Mouse (Mus musculus): ENCODE data around the gene Slc39a12. TPM values are rescaled to one million over a fixed set of nuclear protein-coding genes. Genes with fewer than 3 reads are reported as not detected.

Gene Slc39a12
- polyA plus RNA-seq, 1 experiment, result not detected

GRCm38 (mm10) chr2:14518237-14518636 lies 130.1 kb downstream of the Slc39a12 start:
- Histone ChIP-seq H3K4me1 (ENCODE audit: control insufficient read depth, insufficient read depth, insufficient read length, low read length) (no peaks in the 10 kb centered on the region), H3K36me3 (ENCODE audit: control insufficient read depth, insufficient read depth, low read length) (no peaks in the 10 kb centered on the region), H3K27me3 (ENCODE audit: control insufficient read depth, insufficient read depth, low read length) (no peaks in the 10 kb centered on the region), H3K27ac (ENCODE audit: insufficient read depth, low read depth, low read length) (no peak overlapping the region), H3K4me3 (ENCODE audit: low read depth, low read length) (no peak overlapping the region)
- WGBS, result 69% methylated on average over 5 of the region's 5 CpGs
- TF ChIP-seq CTCF (IDR thresholded peaks at IDR 0.05; ENCODE audit: extremely low read depth, insufficient read length, insufficient replicate concordance, low read depth, low read length) (no peak), POLR2A (IDR thresholded peaks at IDR 0.05; ENCODE audit: low read depth, low read length) (no peak)

- Histone ChIP-seq H3K4me3 (ENCODE audit: low read depth, low read length) (no peak overlapping the region), H3K36me3 (ENCODE audit: control insufficient read depth, insufficient read depth, low read length) (no peaks in the 10 kb centered on the region), H3K27ac (ENCODE audit: insufficient read depth, low read depth, low read length) (no peak overlapping the region), H3K27me3 (ENCODE audit: control insufficient read depth, insufficient read depth, low read length) (no peaks in the 10 kb centered on the region), H3K4me1 (ENCODE audit: control insufficient read depth, insufficient read depth, insufficient read length, low read length) (no peaks in the 10 kb centered on the region)
- TF ChIP-seq CTCF (IDR thresholded peaks at IDR 0.05; ENCODE audit: extremely low read depth, insufficient read length, insufficient replicate concordance, low read depth, low read length), result no peak
- TF ChIP-seq POLR2A (IDR thresholded peaks at IDR 0.05; ENCODE audit: low read depth, low read length), result no peak
- 76% methylated on average over 3 of the region's 3 CpGs for WGBS
These were observed 146.4 kb downstream of the Slc39a12 start for GRCm38 (mm10) chr2:14534325-14535077.

DNA sequence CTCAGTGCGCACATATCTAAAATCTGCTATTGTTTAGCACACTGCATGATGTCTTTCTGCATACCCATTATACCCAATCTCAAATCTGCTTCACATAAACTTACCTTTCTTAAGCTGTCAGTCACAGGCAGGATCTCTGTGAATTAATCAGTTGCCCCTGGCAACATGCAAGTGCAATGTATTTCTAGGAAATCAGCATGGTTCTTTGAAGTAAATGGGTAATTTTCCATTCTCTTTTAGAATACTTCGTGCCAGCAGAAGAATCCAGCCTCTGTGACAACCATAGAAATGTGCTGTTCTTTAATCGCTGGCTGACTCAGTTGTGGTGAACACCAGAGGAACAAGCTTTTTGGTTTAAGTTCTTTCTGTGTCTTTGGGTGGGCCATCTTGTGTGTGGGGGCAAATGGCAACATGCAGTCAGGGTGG lies 147.1 kb downstream of the Slc39a12 start:
- WGBS, result 76% methylated on average over 3 of the region's 3 CpGs
- Histone ChIP-seq H3K27me3 (ENCODE audit: control insufficient read depth, insufficient read depth, low read length) (no peaks in the 10 kb centered on the region), H3K36me3 (ENCODE audit: control insufficient read depth, insufficient read depth, low read length) (no peaks in the 10 kb centered on the region), H3K27ac (ENCODE audit: insufficient read depth, low read depth, low read length) (no peak overlapping the region), H3K4me3 (ENCODE audit: low read depth, low read length) (no peak overlapping the region), H3K4me1 (ENCODE audit: control insufficient read depth, insufficient read depth, insufficient read length, low read length) (no peaks in the 10 kb centered on the region)
- TF ChIP-seq POLR2A (IDR thresholded peaks at IDR 0.05; ENCODE audit: low read depth, low read length) (no peak), CTCF (IDR thresholded peaks at IDR 0.05; ENCODE audit: extremely low read depth, insufficient read length, insufficient replicate concordance, low read depth, low read length) (no peak)

DNA sequence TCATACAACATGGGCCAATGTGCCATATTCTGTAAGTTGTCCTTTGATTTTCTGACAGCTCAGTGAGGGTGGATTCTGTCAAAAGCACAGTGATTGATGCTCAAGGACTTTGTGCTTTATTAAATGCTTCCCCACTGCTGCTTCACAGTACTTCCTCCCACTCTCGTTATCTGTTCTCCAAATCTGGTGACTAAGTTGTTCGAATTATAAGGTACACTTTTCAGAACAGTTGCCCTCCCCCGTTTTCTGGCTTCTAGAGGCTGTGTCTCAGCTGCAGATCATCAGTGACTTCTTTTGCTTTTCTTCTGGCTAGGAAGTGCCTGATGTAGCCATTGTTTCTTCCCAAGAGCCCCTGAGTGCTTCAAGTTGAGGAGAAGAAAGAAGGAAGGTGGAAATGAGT lies 149.7 kb downstream of the Slc39a12 start:
- Histone ChIP-seq H3K27me3 (ENCODE audit: control insufficient read depth, insufficient read depth, low read length) (no peaks in the 10 kb centered on the region), H3K27ac (ENCODE audit: insufficient read depth, low read depth, low read length) (no peak overlapping the region), H3K4me3 (ENCODE audit: low read depth, low read length) (no peak overlapping the region), H3K4me1 (ENCODE audit: control insufficient read depth, insufficient read depth, insufficient read length, low read length) (no peaks in the 10 kb centered on the region), H3K36me3 (ENCODE audit: control insufficient read depth, insufficient read depth, low read length) (no peaks in the 10 kb centered on the region)
- TF ChIP-seq POLR2A (IDR thresholded peaks at IDR 0.05; ENCODE audit: low read depth, low read length) (no peak), CTCF (IDR thresholded peaks at IDR 0.05; ENCODE audit: extremely low read depth, insufficient read length, insufficient replicate concordance, low read depth, low read length) (no peak)
- WGBS, result 61% methylated on average over 3 of the region's 3 CpGs

DNA sequence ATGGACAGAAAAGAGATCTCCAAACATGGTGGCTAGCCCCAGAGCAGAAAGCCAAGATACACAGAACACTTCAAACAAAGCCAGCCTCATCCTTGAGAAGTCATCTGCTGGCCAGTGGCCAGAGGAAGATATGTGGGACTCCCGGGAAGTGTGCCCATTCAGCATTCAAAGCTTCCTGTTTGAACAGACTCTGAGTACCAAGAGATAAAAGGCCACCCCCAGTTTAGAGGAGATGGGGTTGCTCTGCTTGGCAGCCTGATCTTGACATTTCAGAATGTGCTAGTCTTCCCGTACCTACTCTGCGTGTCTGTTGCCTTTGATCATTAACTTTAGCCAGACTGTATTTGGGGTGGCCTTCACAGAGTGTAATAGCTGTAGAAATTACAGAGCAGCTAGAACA lies 155.2 kb downstream of the Slc39a12 start:
- Histone ChIP-seq H3K27ac (ENCODE audit: insufficient read depth, low read depth, low read length) (no peak overlapping the region), H3K36me3 (ENCODE audit: control insufficient read depth, insufficient read depth, low read length) (no peaks in the 10 kb centered on the region), H3K4me1 (ENCODE audit: control insufficient read depth, insufficient read depth, insufficient read length, low read length) (no peaks in the 10 kb centered on the region), H3K27me3 (ENCODE audit: control insufficient read depth, insufficient read depth, low read length) (no peaks in the 10 kb centered on the region), H3K4me3 (ENCODE audit: low read depth, low read length) (no peak overlapping the region)
- TF ChIP-seq POLR2A (IDR thresholded peaks at IDR 0.05; ENCODE audit: low read depth, low read length) (no peak), CTCF (IDR thresholded peaks at IDR 0.05; ENCODE audit: extremely low read depth, insufficient read length, insufficient replicate concordance, low read depth, low read length) (no peak)
- WGBS, result 49% methylated on average over 3 of the region's 3 CpGs

- TF ChIP-seq POLR2A (IDR thresholded peaks at IDR 0.05; ENCODE audit: low read depth, low read length), result no peak
- no peak for TF ChIP-seq CTCF (IDR thresholded peaks at IDR 0.05; ENCODE audit: extremely low read depth, insufficient read length, insufficient replicate concordance, low read depth, low read length)
These were observed 155.7 kb downstream of the Slc39a12 start for GRCm38 (mm10) chr2:14543773-14544172.

More at GRCm38 (mm10) chr2:14543773-14544172, 155.7 kb downstream of the Slc39a12 start:
- no peak overlapping the region for H3K27ac ChIP-seq (ENCODE audit: insufficient read depth, low read depth, low read length)
- no peaks in the 10 kb centered on the region for H3K27me3 ChIP-seq (ENCODE audit: control insufficient read depth, insufficient read depth, low read length)
- no peaks in the 10 kb centered on the region for H3K4me1 ChIP-seq (ENCODE audit: control insufficient read depth, insufficient read depth, insufficient read length, low read length)
- WGBS, result 79% methylated on average over 2 of the region's 2 CpGs
- H3K36me3 ChIP-seq (ENCODE audit: control insufficient read depth, insufficient read depth, low read length), result no peaks in the 10 kb centered on the region
- no peak overlapping the region for H3K4me3 ChIP-seq (ENCODE audit: low read depth, low read length)

Other genes starting within 250 kb of the Slc39a12 start
- 13.8 and 36.8 TPM in 2 replicates for gene Tmem236, start 213.8 kb upstream of the Slc39a12 start, polyA plus RNA-seq (2012; rRNA removed)
- 0.34 and 0.37 TPM in 2 replicates for gene Mrc1, start 158.9 kb upstream of the Slc39a12 start, polyA plus RNA-seq (2012; rRNA removed)
- 0.76 and 1.1 TPM in 2 replicates for gene Cacnb2, start 214.8 kb downstream of the Slc39a12 start, polyA plus RNA-seq (2012; rRNA removed)

All from small intestine, adult 2 months (tissue).